ENCODE assay signal across 8 mouse cellular contexts in genomic region chr3:52843998-52844397, GRCm38 (mm10).
DNase-seq lines count a peak whose midpoint lies in the region; ATAC-seq lines count a peak whose summit lies in the region.

No protein-coding gene starts in this region.

- intact Hi-C loops in left cerebral cortex, postnatal 25 days (cut with DNase I): loop anchor here (1.0 kb wide), 1 partner anchor 582 kb away; no protein-coding TSS in a partner anchor

- no peak overlapping the region for H3K4me3 ChIP-seq in kidney, embryonic 16.5 days (ENCODE audit: low read length)
- H3K4me3 ChIP-seq in neural tube, embryonic 11.5 days (ENCODE audit: low read depth, low read length): no peak overlapping the region

- H3K9ac ChIP-seq in kidney, embryonic 16.5 days (replicated peaks; ENCODE audit: low read length): no peak overlapping the region
- H3K9ac ChIP-seq in neural tube, embryonic 11.5 days (ENCODE audit: low read length): no peak overlapping the region

- H3K4me2 ChIP-seq in kidney, embryonic 16.5 days (replicated peaks; ENCODE audit: low read depth, low read length): no peak overlapping the region
- H3K4me2 ChIP-seq in neural tube, embryonic 11.5 days (ENCODE audit: low read depth): no peak overlapping the region

- H3K36me3 ChIP-seq in kidney, embryonic 16.5 days (ENCODE audit: insufficient read depth, low read length): no peaks in the 10 kb centered on the region
- H3K36me3 ChIP-seq in neural tube, embryonic 11.5 days (ENCODE audit: control insufficient read depth, insufficient read depth, low read length): no peaks in the 10 kb centered on the region

- no peak for ATAC-seq in kidney, embryonic 16.5 days (ENCODE audit: low FRiP score, low TSS enrichment)
- peak; percentile 80 to 87 for ATAC-seq in hematopoietic stem cell, adult 5-6 weeks (replicated peaks in 1 of 2; ENCODE audit: insufficient read depth in 1 of 2, low FRiP score in 2 of 2, low TSS enrichment in 1 of 2, low read depth in 1 of 2, poor library complexity in 2 of 2, severe bottlenecking in 2 of 2)
- no peak for ATAC-seq in neural tube, embryonic 11.5 days (ENCODE audit: insufficient read depth, low FRiP score, low TSS enrichment)

- H3K27me3 ChIP-seq in kidney, embryonic 16.5 days (ENCODE audit: insufficient read depth, low read length): no peaks in the 10 kb centered on the region
- no peaks in the 10 kb centered on the region for H3K27me3 ChIP-seq in neural tube, embryonic 11.5 days (ENCODE audit: control insufficient read depth, insufficient read depth, low read length)

- 32% methylated on average over 7 of the region's 7 CpGs for WGBS in kidney, embryonic 16.5 days
- WGBS in neural tube, embryonic 11.5 days: 33% methylated on average over 7 of the region's 7 CpGs

- 0 out of 2 replicates have a peak, but pooled peaks cover 5% of the 10 kb centered on the region for H3K4me1 ChIP-seq in kidney, embryonic 16.5 days (ENCODE audit: insufficient read depth, low read length)
- H3K4me1 ChIP-seq in neural tube, embryonic 11.5 days (ENCODE audit: control insufficient read depth, insufficient read depth, low read length): no peaks in the 10 kb centered on the region

- DNase-seq in kidney, adult 11 months: peak; percentile 73
- DNase-seq in adrenal gland, postnatal 25 days: peak; percentile 86
- peak; percentile 75 for DNase-seq in embryo, embryonic 9.5 days (ENCODE audit: extremely low spot score)
- DNase-seq in left cerebral cortex, postnatal 25 days (ENCODE audit: low spot score in 2 of 2): peak; percentile 70
- DNase-seq in neural tube, embryonic 11.5 days (ENCODE audit: low spot score): peak; percentile 79
- peak; percentile 94 for DNase-seq in testis, postnatal 10 days (ENCODE audit: low spot score)

- H3K27ac ChIP-seq in kidney, embryonic 16.5 days (ENCODE audit: low read length): no peak overlapping the region
- no peak overlapping the region for H3K27ac ChIP-seq in neural tube, embryonic 11.5 days (ENCODE audit: low read depth, low read length)

- H3K9me3 ChIP-seq in kidney, embryonic 16.5 days (ENCODE audit: low read length): no peaks in the 10 kb centered on the region
- H3K9me3 ChIP-seq in neural tube, embryonic 11.5 days (ENCODE audit: control insufficient read depth, low read length): no peaks in the 10 kb centered on the region

Comparison
In these comparisons a context has a peak if more than half of its experiments do, and no peak if none do; other contexts are left out.
1. ATAC-seq: peak in hematopoietic stem cell, adult 5-6 weeks (2 of 2); none in kidney, embryonic 16.5 days (single experiment) and neural tube, embryonic 11.5 days (single experiment).
2. Peak in every context shown above with its lines, with median percentiles within 50 percentile points of each other: DNase-seq.